Mouse (Mus musculus) thymus, postnatal 25 days (tissue): Measurements from ENCODE around the gene Stx4a.
"Not testable (repeated sequence)": the region's sequence is repeated elsewhere in the genome, so short reads cannot be mapped to it uniquely, and the experiment has no call there.

Experiments
- DNase-seq: peaks from one replicate; pipeline ENCODE4 v3.0.0; 2022

Gene Stx4a

GRCm38 (mm10) chr7:127824176-127824871 is at the start of gene Stx4a, which contains the start of gene Stx1b:
Stx4a (plus strand) TSS chr7:127824294.
Stx1b (minus strand) TSS chr7:127824549.
- no peak for DNase-seq

GRCm38 (mm10) chr7:127775837-127776236 is 48.3 kb upstream of the Stx4a start:
- not testable (repeated sequence) for DNase-seq

DNA sequence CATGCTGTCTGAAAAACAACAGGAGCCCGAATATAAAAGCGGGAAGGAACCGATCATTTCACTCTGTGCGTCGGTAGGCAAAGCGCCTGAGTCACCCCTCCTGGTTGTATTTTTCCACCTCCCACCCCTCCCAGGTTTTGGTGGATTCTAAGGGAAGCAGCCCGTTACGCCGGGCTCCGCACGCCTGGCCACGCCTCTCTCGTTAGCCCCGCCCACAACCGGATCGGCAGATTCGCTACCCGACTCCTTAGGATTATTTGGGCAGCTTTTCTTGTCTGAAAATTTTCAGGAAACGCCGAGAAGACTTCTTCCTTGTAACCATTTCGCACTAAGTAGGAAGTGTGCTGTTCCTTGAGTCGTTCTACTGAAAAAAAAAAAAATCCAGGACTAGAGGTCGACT is 47.7 kb upstream of the Stx4a start, which contains the start of gene Setd1a:
Setd1a (plus strand) TSS at position 245 of the 400 bp plus-strand sequence.
- peak; percentile 86 for DNase-seq

DNA sequence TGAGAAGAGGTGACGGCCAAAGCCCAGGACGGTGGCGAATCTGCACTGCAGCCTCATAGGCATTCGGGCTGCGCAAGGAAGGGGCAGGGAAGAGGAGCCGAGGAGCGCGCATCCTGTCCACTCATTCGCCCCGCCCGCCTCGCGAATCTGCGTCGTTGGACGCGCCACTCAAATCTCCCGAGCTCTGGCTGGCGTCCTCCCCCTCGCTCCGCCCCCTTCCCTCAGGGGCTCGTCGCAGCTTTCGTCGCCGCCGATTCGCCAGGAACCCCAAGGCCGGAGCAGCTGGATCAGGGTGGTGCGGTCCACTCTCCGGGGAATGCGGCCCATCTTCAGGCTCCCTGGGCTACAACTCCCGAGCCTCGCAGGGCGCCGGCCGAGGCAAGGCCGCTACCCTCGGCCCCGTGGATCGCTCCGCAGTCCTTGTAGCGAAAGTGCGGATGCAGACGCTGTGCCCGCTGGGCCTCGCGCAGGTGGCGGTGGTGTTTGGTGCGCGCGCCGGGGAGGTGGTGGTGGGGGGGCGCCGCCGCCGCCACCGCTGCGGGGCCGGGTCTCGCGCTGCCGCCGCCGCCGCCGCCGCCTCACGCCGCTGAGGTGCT is 47.1 kb upstream of the Stx4a start:
- peak; percentile 95 for DNase-seq

DNA sequence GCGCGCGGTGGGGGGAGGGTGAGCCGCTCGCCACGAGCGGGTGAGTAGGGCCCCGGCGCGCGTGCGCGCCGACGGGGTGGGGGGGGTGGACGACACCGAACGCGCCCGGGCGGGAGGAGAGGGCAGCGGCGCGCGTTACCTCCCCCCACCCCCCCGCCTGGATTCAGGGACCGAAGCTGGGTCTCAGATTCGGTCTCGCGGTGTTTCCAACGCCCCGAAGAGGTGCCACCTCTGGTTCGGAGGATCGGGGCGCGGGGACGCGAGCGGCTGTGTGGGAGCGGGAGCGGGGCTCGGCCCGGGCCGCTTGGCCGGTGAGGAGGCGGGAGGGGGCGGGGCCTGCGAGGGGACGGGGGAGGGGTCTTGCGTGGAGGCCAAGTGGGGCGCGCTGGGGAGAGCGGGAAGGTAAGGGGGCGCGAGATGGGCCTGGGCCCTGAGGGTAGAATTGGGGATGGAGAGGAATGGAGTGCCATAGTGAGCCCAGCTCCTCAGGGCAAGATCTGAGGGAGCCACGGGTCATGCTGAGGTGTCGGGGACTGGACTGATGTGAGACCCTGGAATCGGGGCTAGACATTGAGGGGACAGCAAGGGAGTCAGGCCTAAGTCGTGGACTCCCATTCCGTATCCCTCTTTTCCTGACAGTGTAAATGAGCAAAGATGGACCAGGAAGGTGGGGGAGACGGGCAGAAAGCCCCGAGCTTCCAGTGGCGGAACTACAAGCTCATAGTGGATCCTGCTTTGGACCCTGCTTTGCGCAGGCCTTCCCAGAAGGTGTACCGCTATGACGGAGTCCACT is 46.4 kb upstream of the Stx4a start:
- DNase-seq: peak; percentile 60

DNA sequence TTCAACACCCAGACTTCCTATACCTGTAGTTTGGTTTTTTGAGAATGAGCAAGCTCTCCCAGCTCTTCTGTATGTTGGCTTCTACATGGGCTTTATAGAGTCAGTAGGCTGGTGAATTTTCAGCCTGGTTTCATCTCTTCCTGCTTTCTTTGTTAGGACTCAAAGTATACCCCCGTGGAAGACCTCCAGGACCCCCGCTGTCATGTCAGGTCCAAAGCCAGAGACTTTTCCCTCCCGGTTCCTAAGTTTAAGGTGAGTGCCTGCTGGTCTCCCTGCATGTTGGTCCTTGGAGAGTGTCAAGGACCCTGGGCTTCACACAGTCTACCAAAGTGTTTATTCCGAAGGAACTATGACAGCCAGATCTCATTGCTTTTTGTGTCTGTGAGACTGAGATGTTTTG is 45.7 kb upstream of the Stx4a start:
- DNase-seq: no peak

DNA sequence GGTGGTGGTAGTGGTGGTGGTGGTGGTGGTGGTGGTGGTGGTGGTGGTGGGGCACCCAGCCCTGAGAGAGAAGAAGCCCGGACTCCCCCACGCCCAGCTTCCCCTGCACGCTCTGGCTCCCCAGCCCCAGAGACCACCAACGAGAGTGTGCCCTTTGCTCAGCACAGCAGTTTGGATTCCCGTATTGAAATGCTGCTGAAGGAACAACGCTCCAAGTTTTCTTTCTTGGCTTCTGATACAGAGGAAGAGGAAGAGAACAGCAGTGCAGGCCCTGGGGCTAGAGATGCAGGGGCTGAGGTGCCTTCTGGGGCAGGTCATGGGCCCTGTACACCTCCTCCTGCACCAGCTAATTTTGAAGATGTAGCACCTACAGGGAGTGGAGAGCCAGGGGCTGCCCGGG is 38.8 kb upstream of the Stx4a start, which contains the start of gene Gm49388:
Gm49388 (plus strand) TSS at position 301 of the 400 bp plus-strand sequence.
- DNase-seq: no peak

DNA sequence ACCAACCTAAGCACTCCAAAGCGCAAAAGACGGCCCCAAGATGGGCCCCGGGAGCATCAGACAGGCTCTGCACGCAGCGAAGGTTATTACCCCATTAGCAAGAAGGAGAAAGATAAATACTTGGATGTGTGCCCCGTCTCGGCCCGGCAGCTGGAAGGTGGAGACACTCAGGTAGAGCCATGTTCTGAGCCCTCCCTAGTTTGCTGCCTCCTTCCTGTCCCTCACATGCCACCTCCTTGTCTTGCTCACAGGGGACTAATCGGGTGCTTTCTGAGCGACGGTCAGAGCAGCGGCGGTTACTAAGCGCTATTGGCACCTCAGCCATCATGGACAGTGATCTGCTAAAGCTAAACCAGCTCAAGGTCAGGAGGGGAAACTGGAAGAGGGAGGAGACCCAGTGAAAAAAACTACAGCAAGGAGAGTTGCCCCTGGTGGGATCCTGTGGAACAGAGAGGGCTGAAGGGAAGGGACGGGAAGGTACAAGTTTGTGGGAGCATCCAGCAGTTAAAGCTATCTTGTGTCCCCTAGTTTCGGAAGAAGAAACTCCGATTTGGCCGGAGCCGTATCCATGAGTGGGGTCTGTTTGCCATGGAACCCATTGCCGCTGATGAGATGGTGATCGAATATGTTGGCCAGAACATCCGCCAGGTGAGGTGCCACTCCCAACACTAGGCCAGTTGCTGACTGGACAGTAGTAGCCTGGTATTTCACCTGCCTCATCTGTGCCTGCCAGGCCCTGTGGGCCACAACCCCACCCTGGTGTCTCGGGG is 26.8 kb upstream of the Stx4a start:
- DNase-seq: no peak

GRCm38 (mm10) chr7:127798591-127798990 is 25.5 kb upstream of the Stx4a start:
- DNase-seq: no peak

DNA sequence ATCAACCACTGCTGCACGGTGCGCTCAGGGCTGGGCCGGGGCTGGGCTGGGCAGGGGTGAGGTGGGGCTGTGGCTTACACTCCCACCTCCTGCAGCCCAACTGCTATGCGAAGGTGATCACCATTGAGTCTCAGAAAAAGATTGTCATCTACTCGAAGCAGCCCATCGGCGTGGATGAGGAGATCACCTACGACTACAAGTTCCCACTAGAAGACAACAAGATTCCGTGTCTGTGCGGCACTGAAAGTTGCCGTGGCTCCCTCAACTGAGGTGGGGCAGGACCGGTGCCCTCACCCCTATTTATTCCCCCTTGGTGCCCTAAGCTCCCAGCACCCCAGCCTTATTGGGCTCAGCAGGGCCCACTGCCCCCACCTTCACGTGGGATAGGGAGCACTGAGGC is 24.9 kb upstream of the Stx4a start:
- DNase-seq: no peak

DNA sequence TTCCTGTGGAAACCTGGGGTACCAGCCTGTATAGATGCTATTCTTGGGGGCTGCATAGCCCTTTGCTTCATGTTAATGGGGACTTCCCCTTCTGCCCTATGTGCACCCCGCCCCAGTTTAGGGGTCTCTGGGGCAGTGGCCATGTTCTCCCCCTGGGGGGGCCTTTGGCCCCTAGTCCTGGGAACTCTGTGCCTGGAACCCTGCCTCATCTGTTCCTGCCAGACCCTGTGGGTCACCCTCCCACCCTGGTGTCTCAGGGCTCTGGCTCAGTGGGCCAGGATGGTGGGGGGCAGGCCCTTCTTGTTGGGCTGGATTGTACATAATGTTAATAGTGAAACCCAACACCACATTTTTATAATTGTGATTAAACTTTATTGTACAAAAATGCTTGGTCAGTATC is 24.4 kb upstream of the Stx4a start:
- DNase-seq: no peak

DNA sequence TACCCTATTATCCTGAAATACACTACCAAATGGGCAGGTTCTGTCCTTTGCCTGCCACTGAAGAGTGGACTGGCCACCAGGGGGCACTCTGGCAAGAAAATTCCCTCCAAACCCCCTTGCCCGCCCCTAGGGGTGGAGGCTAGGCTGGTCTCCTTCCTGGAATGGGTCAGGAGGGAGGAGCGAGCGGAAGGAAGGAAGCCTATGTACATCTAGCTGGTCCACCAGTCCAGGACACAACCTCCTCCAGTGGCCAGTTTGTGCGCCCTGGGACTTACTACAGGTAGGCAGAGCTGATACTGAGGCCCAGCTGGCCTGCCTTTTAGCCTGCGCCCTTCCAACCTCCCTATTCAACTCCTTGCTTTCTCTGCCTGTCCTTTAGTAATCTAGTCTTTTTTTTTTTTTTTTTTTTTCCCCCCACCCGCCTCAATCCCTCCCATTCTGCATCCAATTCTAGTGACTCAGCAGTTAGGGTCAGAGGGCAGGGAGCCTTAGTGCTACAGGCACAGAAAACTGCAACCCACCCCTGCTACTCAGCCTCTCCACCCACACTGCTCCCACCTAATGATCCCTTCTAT is 23.6 kb upstream of the Stx4a start, which contains the start of gene Hsd3b7:
Hsd3b7 (plus strand) TSS at position 170 of the 575 bp plus-strand sequence.
- DNase-seq: peak; percentile 79

- DNase-seq: no peak
These were observed 23.0 kb upstream of the Stx4a start for GRCm38 (mm10) chr7:127801010-127801621.

- no peak for DNase-seq
These were observed 21.8 kb upstream of the Stx4a start for GRCm38 (mm10) chr7:127802313-127802712.

DNA sequence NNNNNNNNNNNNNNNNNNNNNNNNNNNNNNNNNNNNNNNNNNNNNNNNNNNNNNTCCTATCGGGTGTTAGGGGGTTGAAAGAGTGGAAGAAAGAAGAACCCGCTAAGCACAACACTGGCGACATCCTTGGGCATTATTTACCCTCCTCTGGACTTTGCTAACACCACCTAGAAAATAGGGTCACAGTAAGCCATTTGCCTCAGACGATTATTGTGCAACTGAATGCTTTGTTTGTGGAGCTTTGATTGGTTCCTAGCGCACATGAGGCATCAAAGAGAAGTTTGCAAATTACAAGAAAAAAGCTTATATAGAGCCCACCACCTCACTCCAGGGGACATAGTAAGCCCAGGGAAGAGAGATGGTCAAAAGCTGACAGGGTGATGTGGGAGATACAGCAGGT is 15.3 kb upstream of the Stx4a start:
- DNase-seq: no peak

- no peak for DNase-seq
These were observed 14.2 kb upstream of the Stx4a start for GRCm38 (mm10) chr7:127809846-127810245.

GRCm38 (mm10) chr7:127810650-127811049 is 13.4 kb upstream of the Stx4a start:
- no peak for DNase-seq

DNA sequence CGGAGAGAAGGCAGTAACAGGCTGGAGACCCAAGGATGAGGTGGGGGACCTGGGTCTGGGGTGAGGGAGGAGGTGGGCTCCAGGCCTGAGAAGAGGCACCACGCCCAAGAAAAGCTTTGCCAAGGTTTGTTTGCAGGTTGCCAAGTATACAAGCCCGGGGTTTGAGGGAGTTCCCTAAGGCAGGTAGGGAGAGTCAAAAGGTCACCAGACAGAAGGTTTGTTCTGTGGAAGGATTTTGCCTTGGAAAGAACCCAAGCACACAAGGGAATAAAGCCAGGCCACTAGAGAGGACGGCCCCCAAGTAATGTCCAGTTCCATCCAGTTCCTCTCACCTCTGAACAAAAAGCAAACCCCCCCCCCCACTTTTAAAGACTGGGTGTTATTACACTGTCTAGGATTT is 12.9 kb upstream of the Stx4a start:
- no peak for DNase-seq

DNA sequence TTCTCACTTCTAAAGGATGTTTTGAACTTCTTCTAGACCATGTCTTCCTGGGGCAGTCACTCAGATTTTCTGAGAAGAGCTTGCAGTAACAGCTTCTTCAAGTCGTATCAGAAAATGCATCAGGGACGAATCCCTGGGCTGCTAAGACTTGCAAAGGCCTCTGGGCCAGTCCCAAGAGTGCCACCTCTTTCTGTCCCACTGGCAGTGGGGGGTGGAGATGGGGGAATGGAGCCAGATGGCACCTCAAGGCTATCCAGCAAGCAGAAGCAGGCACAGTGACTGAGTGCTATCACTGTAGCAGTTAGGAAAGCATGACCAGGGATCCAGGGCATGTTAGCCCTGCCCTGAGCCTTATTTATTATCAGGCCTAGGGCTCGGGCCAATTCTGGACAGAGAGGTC is 11.8 kb upstream of the Stx4a start:
- DNase-seq: no peak

- DNase-seq: no peak
These were observed 10.3 kb upstream of the Stx4a start for GRCm38 (mm10) chr7:127813821-127814220.

- no peak for DNase-seq
These were observed 9.7 kb upstream of the Stx4a start for GRCm38 (mm10) chr7:127814241-127814921.
